Mouse (Mus musculus) liver, adult 2 months (tissue): ENCODE data around the gene Rarres2. TPM values are rescaled to one million over a fixed set of nuclear protein-coding genes. Genes with fewer than 3 reads are reported as not detected.

Experiments
- DNase-seq: peaks from one replicate; pipeline ENCODE4 v3.0.0-alpha.2; 2011; ENCODE audit warnings: low read depth, low spot score; ENCODE audit errors: extremely low read depth
- H3K27ac ChIP-seq: fragments of 200-500 bp; replicated peaks from 2 replicates; pipeline ENCODE4 v1.5.1; 2012; ENCODE audit warnings: low read depth, mild to moderate bottlenecking, control low read depth, inconsistent platforms, low read length; ENCODE audit not compliant: insufficient read depth
- H3K27me3 ChIP-seq: fragments of 200-500 bp; 2 replicates; pipeline ENCODE4 v1.6.1; 2012; ENCODE audit warnings: mild to moderate bottlenecking, moderate library complexity, low read length, inconsistent platforms; ENCODE audit not compliant: control insufficient read depth, insufficient read depth
- H3K36me3 ChIP-seq: fragments of 200-500 bp; 2 replicates; pipeline ENCODE4 v1.6.1; 2012; ENCODE audit warnings: low read length, inconsistent platforms; ENCODE audit not compliant: control insufficient read depth, insufficient read depth
- H3K4me1 ChIP-seq: fragments of 200-500 bp; 2 replicates; pipeline ENCODE4 v1.6.1; 2011; ENCODE audit warnings: low read length; ENCODE audit not compliant: control insufficient read depth, insufficient read depth
- H3K4me3 ChIP-seq: fragments of 200-500 bp; 2 replicates; pipeline ENCODE4 v1.5.1; 2011; ENCODE audit warnings: low read depth, mild to moderate bottlenecking, control low read depth, low read length, moderate library complexity; ENCODE audit not compliant: insufficient read depth
- H3K79me2 ChIP-seq: fragments of 200-500 bp; 2 replicates; pipeline ENCODE4 v1.6.1; 2012; ENCODE audit warnings: inconsistent platforms, mild to moderate bottlenecking, low read length, moderate library complexity; ENCODE audit not compliant: control insufficient read depth, insufficient read depth
- H3K9ac ChIP-seq: fragments of 200-500 bp; 2 replicates; pipeline ENCODE4 v1.6.1; 2012; ENCODE audit warnings: low read depth, mild to moderate bottlenecking, control low read depth, inconsistent platforms, low read length
- CTCF ChIP-seq: fragments of 200-500 bp; IDR thresholded peaks from 2 replicates; pipeline ENCODE4 v1.5.1; 2011; ENCODE audit warnings: low read depth, low read length, control low read depth
- POLR2A ChIP-seq: fragments of 200-500 bp; IDR thresholded peaks from 2 replicates; pipeline ENCODE4 v1.6.1; 2011; ENCODE audit warnings: low read length, control low read depth; ENCODE audit not compliant: insufficient read depth; ENCODE audit errors: extremely low read depth
- WGBS: fragments of 180-500 bp; shearing (Covaris S2); methylation state at CpG from one replicate; pipeline ENCODE4 v1.1.7; 2018; 5-methylcytosine and 5-hydroxymethylcytosine counted together
- polyA plus RNA-seq: library from polyadenylated mRNA; depleted of rRNA; stranded (reverse); fragments of >200 nt; gene quantifications from 2 replicates; pipeline ENCODE4 v1.2.3, GENCODE M21; 2012; rRNA removed
- total RNA-seq: library from RNA; depleted of rRNA; stranded (reverse); fragments of >200 nt; gene quantifications from 2 replicates; pipeline ENCODE4 v1.2.3, GENCODE M21; 2014; rRNA removed

Rarres2 gene
- total RNA-seq: 1,102 and 1,282 TPM in 2 replicates
- 1,074 and 1,160 TPM in 2 replicates for polyA plus RNA-seq

DNA sequence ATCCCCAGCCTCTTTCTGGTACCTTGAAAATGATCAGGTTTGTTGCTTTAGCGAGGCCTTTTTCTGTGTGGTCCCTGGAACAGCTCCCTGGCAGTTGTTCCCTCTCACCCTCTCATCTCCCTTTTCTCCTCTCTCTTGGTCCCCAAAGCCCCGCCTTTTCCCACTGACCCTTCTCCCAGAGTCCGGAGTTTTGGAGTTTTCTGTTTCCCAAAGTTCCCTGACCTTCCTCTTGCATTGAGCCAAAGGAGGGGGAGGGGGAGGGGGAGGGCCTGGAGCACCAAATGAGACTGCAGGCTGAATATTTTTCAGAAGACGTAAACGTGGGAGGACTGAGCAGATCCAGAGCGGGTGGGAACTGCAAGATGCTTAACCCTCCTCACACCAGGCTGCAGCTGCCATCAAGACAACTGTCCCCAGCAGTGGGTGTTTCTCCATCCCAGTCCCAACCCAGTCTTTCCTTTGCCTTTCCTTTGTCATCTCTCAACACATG lies at the start of gene Rarres2:
Gene Rarres2, minus strand, starts transcription at position 218 of the 490 bp plus-strand sequence.
- peaks cover 29% of the 10 kb centered on the region for H3K4me1 ChIP-seq
- peaks cover 3% of the 10 kb centered on the region; the same call in 1 of the 2 replicates for H3K79me2 ChIP-seq
- TF ChIP-seq POLR2A: peak; percentile 16; the same call in 1 of the 2 replicates
- no peak for TF ChIP-seq CTCF
- 12% methylated on average over 6 of the region's 6 CpGs for WGBS
- peak within 1 kb of the TSS; percentile 95 for H3K27ac ChIP-seq
- no peaks in the 10 kb centered on the region for H3K36me3 ChIP-seq
- peak within 1 kb of the TSS; percentile 90 for H3K4me3 ChIP-seq
- H3K9ac ChIP-seq: peak within 1 kb of the TSS; percentile 85
- H3K27me3 ChIP-seq: no peaks in the 10 kb centered on the region
- peak; percentile 94 for DNase-seq

DNA sequence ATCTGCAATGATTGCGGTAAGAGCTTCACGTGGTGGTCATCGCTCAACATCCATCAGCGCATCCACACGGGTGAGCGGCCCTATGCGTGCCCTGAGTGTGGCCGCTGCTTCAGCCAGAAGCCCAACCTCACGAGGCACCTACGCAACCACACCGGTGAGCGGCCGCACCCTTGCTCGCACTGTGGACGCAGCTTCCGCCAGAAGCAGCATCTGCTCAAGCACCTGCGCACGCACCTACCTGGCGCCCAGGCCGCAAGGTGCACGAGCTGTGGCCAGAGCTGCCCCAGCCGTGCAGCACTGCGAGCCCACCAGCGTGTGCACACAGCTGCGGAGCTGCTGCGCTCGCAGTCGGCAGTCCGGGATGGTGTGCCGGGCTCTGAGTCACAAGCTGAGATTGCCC lies 47.4 kb upstream of the Rarres2 start:
- Histone ChIP-seq H3K79me2 (no peaks in the 10 kb centered on the region), H3K36me3 (peaks cover 6% of the 10 kb centered on the region; the same call in 1 of the 2 replicates), H3K4me3 (no peak overlapping the region), H3K27ac (no peak overlapping the region), H3K4me1 (no peaks in the 10 kb centered on the region), H3K9ac (no peak overlapping the region), H3K27me3 (no peaks in the 10 kb centered on the region)
- WGBS: 97% methylated on average over 30 of the region's 30 CpGs
- TF ChIP-seq POLR2A (no peak), CTCF (no peak)
- DNase-seq: no peak

DNA sequence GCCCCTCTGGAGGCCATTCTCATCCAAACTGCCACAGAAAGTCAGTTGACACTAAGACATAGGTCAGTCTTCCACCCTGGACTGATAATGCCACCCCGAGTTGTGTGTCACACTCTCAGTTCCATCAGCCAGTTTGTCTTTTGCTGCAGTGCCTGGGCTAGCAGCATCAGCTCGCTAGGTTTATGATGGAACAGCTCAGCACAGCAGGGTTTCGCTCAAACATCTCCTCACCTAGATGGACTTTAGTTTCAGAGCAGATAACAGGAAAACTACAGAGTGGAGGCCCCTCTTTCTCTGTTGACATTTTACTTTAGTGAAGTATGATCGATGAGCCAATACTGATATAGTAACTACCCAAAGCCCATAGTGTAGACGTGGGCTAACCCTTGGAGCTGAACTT lies 42.2 kb upstream of the Rarres2 start:
- no peak overlapping the region for H3K27ac ChIP-seq
- no peak for DNase-seq
- H3K9ac ChIP-seq: no peak overlapping the region
- H3K4me1 ChIP-seq: no peaks in the 10 kb centered on the region
- H3K36me3 ChIP-seq: peaks cover 9% of the 10 kb centered on the region; the same call in 1 of the 2 replicates
- 81% methylated on average over 5 of the region's 5 CpGs for WGBS
- no peaks in the 10 kb centered on the region for H3K27me3 ChIP-seq
- TF ChIP-seq CTCF (no peak), POLR2A (no peak)
- H3K79me2 ChIP-seq: no peaks in the 10 kb centered on the region
- no peak overlapping the region for H3K4me3 ChIP-seq

DNA sequence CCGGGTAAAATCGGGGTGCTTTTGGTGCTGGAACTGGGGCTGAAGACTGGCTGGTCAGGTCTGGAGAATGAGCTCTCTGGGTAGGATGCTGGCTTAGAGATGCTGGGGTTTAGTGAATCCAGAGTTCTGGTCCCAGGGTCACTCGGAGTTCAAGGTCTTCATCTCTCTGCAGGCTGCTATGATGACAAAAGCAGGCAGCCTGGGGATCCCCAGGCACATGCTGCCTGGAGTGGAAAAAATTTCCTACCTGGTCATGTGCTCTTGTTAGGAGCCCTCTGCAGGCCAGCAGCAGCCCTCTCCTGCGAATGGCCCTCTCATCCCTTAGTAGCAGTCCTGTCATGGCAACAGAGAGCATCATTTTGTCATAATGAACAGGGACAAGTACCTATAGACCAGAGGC lies 40.9 kb upstream of the Rarres2 start:
- H3K36me3 ChIP-seq: peaks cover 6% of the 10 kb centered on the region; the same call in 1 of the 2 replicates
- H3K4me3 ChIP-seq: no peak overlapping the region
- DNase-seq: no peak
- WGBS: 95% methylated on average over 4 of the region's 4 CpGs
- no peaks in the 10 kb centered on the region for H3K4me1 ChIP-seq
- H3K9ac ChIP-seq: no peak overlapping the region
- TF ChIP-seq CTCF: no peak
- TF ChIP-seq POLR2A: no peak
- no peak overlapping the region for H3K27ac ChIP-seq
- no peaks in the 10 kb centered on the region for H3K27me3 ChIP-seq
- H3K79me2 ChIP-seq: no peaks in the 10 kb centered on the region

DNA sequence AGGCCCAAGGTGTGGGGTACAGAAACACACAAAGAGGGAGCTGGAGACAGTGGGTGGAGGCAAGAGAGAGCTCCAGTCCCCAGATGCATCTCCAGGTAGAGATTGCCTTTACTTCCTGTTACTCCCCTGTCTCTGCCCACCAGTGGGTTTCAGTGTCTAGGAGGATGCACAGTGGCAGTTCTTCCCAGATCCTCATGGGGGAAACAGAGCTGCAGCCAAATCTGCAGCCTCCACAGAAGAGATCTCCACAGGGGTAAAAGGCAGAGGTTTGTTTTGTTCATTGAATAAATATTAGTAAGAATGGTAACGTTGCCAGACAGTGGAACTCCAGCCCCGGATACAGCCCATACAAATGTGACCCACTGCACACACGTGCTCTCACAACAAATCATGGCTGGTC lies 38.1 kb upstream of the Rarres2 start:
- Histone ChIP-seq H3K4me1 (no peaks in the 10 kb centered on the region), H3K9ac (no peak overlapping the region), H3K27ac (no peak overlapping the region), H3K79me2 (no peaks in the 10 kb centered on the region), H3K36me3 (peaks cover 6% of the 10 kb centered on the region; the same call in 1 of the 2 replicates), H3K27me3 (no peaks in the 10 kb centered on the region), H3K4me3 (no peak overlapping the region)
- no peak for TF ChIP-seq CTCF
- no peak for TF ChIP-seq POLR2A
- no peak for DNase-seq
- WGBS: 33% methylated on average over 3 of the region's 3 CpGs

DNA sequence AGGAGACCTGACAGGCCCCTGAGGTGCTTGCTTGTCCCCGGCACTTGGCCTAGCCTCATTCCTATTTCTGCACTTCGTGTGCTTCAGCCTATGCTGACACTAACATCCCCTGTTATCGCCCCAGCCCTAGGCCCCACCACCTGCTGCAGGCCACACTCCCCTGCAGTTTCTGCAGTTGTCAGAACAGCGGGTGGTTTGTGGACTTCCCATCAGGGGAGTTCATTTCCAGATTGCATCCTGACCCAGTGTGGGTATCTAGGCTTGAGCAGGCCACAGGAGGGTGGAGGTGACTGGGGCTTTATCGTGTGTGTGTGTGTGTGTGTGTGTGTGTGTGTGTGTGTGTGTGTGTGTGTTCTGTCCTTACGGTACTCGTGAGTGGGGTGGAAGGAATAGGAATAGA lies 36.9 kb upstream of the Rarres2 start:
- TF ChIP-seq POLR2A (no peak), CTCF (no peak)
- no peak overlapping the region for H3K4me3 ChIP-seq
- H3K27me3 ChIP-seq: no peaks in the 10 kb centered on the region
- no peak overlapping the region for H3K27ac ChIP-seq
- no peak for DNase-seq
- H3K36me3 ChIP-seq: peaks cover 6% of the 10 kb centered on the region; the same call in 1 of the 2 replicates
- no peaks in the 10 kb centered on the region for H3K79me2 ChIP-seq
- WGBS: 84% methylated on average over 7 of the region's 7 CpGs
- no peaks in the 10 kb centered on the region for H3K4me1 ChIP-seq
- no peak overlapping the region for H3K9ac ChIP-seq
